Mouse (Mus musculus) embryonic facial prominence, embryonic 10.5 days (tissue): Measurements from ENCODE around the gene 2210408I21Rik. TPM values are rescaled to one million over a fixed set of nuclear protein-coding genes. Genes with fewer than 3 reads are reported as not detected.

ENCODE experiments used
- DNase-seq: peaks from one replicate; pipeline ENCODE4 v3.0.0-alpha.2; 2017; ENCODE audit warnings: low spot score
- H3K27ac ChIP-seq: fragments of 300-500 bp; sonication (generic); replicated peaks from 2 replicates; pipeline ENCODE4 v1.5.1; 2016; ENCODE audit warnings: mild to moderate bottlenecking
- H3K27me3 ChIP-seq: fragments of 300-500 bp; sonication (generic); replicated peaks from 2 replicates; pipeline ENCODE4 v1.6.1; 2016; ENCODE audit warnings: low read depth, mild to moderate bottlenecking; ENCODE audit not compliant: poor library complexity, severe bottlenecking
- H3K36me3 ChIP-seq: fragments of 300-500 bp; sonication (generic); replicated peaks from 2 replicates; pipeline ENCODE4 v1.6.1; 2016; ENCODE audit warnings: mild to moderate bottlenecking, moderate library complexity
- H3K4me1 ChIP-seq: fragments of 300-500 bp; sonication (generic); 2 replicates; pipeline ENCODE4 v1.6.1; 2016
- H3K4me3 ChIP-seq: fragments of 300-500 bp; sonication (generic); 2 replicates; pipeline ENCODE4 v1.5.1; 2016; ENCODE audit warnings: mild to moderate bottlenecking, moderate library complexity
- H3K9me3 ChIP-seq: fragments of 300-500 bp; sonication (generic); 2 replicates; pipeline ENCODE4 v1.6.1; 2016; ENCODE audit warnings: mild to moderate bottlenecking
- WGBS: fragments of 180-500 bp; shearing (Covaris S2); methylation state at CpG from one replicate; pipeline ENCODE4 v1.1.7; 2016; 5-methylcytosine and 5-hydroxymethylcytosine counted together
- polyA plus RNA-seq: library from polyadenylated mRNA; unstranded; fragments of >200 nt; fragmentation: Nextera tagmentation; extraction: Ambion mirVana; gene quantifications from 2 replicates; pipeline ENCODE4 v1.2.1, GENCODE M21; 2016

2210408I21Rik gene
- polyA plus RNA-seq, 1 experiment from 2014 or later, result 11.7 TPM

GRCm38 (mm10) chr13:77213196-77213595, 77.9 kb downstream of the 2210408I21Rik start:
- no peaks in the 10 kb centered on the region for H3K27me3 ChIP-seq
- peaks cover 5% of the 10 kb centered on the region for H3K4me1 ChIP-seq
- H3K9me3 ChIP-seq, result no peaks in the 10 kb centered on the region
- H3K27ac ChIP-seq, result no peak overlapping the region
- DNase-seq, result no peak
- H3K36me3 ChIP-seq, result no peaks in the 10 kb centered on the region
- no peak overlapping the region for H3K4me3 ChIP-seq

- no peaks in the 10 kb centered on the region for H3K27me3 ChIP-seq
- no peak overlapping the region for H3K4me3 ChIP-seq
- DNase-seq, result no peak
- H3K4me1 ChIP-seq, result no peaks in the 10 kb centered on the region
- 81% methylated on average over 2 of the region's 2 CpGs for WGBS
- no peaks in the 10 kb centered on the region for H3K9me3 ChIP-seq
- H3K27ac ChIP-seq, result no peak overlapping the region
- no peaks in the 10 kb centered on the region for H3K36me3 ChIP-seq
Measured at GRCm38 (mm10) chr13:77215460-77215859, 80.1 kb downstream of the 2210408I21Rik start.

DNA sequence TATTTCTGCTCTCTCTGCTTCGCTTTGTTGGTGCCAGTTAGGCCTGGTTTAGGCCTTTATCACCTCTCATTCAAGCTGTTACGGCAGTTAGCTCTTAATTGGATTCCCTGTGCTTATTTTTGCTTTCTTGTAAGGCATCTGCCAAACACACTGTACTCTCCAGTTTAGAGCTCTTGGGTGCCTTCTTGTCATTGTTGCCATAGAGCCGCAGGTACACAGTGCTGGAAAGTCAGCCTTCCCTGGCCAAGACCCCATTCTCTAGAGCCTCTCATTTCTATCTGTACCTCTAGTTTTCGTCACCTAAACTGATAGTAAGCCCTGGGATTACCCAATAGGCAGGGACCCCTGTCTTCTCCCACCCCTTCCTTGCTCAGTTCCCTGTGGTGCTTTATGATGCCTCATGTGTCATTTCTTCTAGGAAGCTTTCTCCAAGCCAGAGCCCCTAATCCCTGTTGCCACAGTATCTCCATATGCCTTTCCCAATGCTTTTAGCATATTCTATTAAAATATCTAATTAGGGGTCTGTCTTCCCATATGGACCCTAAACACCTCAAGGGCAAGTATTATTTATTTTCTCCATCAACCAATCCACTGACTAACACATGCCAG, 82.4 kb downstream of the 2210408I21Rik start:
- Histone ChIP-seq H3K4me1 (no peaks in the 10 kb centered on the region), H3K9me3 (no peaks in the 10 kb centered on the region), H3K4me3 (no peak overlapping the region), H3K36me3 (no peaks in the 10 kb centered on the region), H3K27me3 (no peaks in the 10 kb centered on the region), H3K27ac (no peak overlapping the region)
- WGBS, result 85% methylated on average over 4 of the region's 4 CpGs
- no peak for DNase-seq

- no peak for DNase-seq
- H3K27ac ChIP-seq, result no peak overlapping the region
- no peaks in the 10 kb centered on the region for H3K27me3 ChIP-seq
- no peaks in the 10 kb centered on the region for H3K36me3 ChIP-seq
- no peaks in the 10 kb centered on the region for H3K4me1 ChIP-seq
- H3K9me3 ChIP-seq, result no peaks in the 10 kb centered on the region
- no peak overlapping the region for H3K4me3 ChIP-seq
- 88% methylated on average over 2 of the region's 2 CpGs for WGBS
Measured at GRCm38 (mm10) chr13:77221072-77221471, 85.7 kb downstream of the 2210408I21Rik start.

- Histone ChIP-seq H3K4me3 (no peak overlapping the region), H3K27ac (no peak overlapping the region), H3K9me3 (no peaks in the 10 kb centered on the region), H3K27me3 (no peaks in the 10 kb centered on the region), H3K36me3 (no peaks in the 10 kb centered on the region), H3K4me1 (no peaks in the 10 kb centered on the region)
- no peak for DNase-seq
- 96% methylated on average over 6 of the region's 6 CpGs for WGBS
Measured at GRCm38 (mm10) chr13:77256541-77256940, 121.2 kb downstream of the 2210408I21Rik start.

DNA sequence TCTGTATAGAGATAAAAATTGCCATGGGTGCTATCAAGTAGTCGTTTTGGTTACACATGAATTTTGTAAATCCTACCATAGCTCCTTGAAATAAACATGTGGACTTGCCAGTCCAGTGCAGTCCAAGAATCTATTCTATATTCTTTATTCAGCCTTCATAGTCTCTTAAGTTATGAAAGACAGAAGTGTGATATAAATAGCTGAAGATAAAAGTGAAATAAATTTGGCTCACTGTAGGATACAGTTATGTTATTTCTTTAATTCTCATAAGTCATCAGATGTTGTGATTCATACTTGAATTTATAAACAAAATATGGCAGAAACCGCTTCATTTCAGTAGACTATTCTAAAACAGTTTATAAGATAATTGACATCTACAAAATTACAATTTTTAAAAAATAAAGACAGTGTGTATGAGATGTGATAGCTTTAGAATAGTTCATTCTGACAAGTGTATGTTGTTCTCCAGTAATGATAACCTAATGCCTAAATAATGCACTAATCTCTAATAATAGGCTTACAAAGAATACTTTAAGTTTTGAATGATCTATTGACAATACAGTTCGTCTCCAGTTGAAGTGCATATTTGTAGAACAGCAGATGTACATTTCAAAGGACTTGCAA, 127.5 kb downstream of the 2210408I21Rik start:
- H3K4me1 ChIP-seq, result peaks cover 14% of the 10 kb centered on the region
- 73% methylated on average over 3 of the region's 3 CpGs for WGBS
- no peaks in the 10 kb centered on the region for H3K9me3 ChIP-seq
- DNase-seq, result no peak
- no peak overlapping the region for H3K4me3 ChIP-seq
- no peaks in the 10 kb centered on the region for H3K27me3 ChIP-seq
- H3K36me3 ChIP-seq, result no peaks in the 10 kb centered on the region
- no peak overlapping the region for H3K27ac ChIP-seq

DNA sequence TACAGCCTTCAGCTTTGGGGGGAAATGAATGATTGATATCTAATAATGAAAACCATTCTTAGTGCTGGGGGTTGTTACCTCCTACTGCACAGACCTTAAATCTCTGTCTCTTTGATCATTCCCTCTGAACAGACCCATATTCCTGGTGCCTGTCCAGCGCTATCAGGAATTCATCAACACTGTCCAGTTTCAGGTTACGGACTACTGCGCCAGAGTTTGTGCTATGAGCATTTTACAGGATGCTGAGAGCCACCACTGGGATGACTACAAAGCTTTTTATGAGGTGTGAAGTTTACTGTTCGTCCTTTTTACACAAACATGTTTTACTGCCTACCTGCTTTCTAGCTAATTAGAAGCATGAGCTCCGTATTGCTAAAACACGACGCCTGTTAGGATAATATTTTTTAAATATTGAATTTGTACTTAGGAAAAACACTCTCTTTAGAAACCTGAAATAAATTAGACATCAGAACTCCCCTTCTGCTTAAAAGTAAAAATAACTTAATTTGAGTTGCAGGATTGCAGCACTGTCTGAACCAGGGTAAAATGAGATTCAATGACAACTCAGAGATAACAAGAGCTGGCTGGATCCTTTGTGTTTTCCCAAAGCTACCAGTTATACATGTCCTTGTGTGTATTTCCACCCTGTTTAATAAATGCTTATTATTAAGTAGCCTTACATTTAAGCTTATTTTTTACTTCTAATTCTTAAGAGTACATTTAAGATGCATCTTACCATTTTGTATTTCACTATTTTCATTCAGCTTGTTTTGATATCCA, 128.2 kb downstream of the 2210408I21Rik start:
- H3K4me1 ChIP-seq, result peaks cover 14% of the 10 kb centered on the region
- H3K27ac ChIP-seq, result no peak overlapping the region
- peak; percentile 27 for DNase-seq
- no peaks in the 10 kb centered on the region for H3K9me3 ChIP-seq
- 58% methylated on average over 7 of the region's 7 CpGs for WGBS
- H3K4me3 ChIP-seq, result no peak overlapping the region
- H3K27me3 ChIP-seq, result no peaks in the 10 kb centered on the region
- H3K36me3 ChIP-seq, result no peaks in the 10 kb centered on the region

GRCm38 (mm10) chr13:77264481-77264880, 129.1 kb downstream of the 2210408I21Rik start:
- no peak for DNase-seq
- Histone ChIP-seq H3K36me3 (no peaks in the 10 kb centered on the region), H3K4me3 (no peak overlapping the region), H3K9me3 (no peaks in the 10 kb centered on the region), H3K4me1 (peaks cover 14% of the 10 kb centered on the region), H3K27ac (no peak overlapping the region; the same call in 1 of the 2 replicates), H3K27me3 (no peaks in the 10 kb centered on the region)
- 75% methylated on average over 1 of the region's 1 CpGs for WGBS

DNA sequence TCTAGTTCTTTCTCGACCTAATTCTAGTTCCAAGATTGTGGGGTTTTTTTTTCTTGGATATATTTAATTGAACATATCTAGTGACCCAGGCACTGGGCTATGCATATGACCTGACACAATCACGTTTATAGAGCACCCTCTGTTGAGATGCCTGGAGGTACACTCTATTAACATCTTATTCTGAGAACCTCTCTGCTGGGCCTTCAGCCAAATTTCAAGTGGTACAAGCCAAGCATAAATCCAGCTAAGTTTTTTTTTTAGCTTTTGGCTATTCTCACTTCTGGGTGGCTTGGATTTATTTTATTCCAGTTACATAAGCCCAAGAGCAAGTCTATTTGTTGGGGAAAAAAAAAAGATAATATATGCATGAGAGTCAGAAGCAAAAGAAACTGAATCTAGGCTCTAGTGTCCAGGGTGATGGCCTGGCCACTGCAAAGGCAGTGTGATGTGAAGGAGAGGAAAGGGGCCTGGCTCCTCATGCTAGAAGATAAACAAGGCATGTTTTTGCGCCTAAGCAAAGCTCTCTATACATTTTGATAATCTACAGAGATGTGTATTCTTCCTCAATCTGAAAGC, 139.9 kb downstream of the 2210408I21Rik start:
- H3K4me3 ChIP-seq, result no peak overlapping the region
- no peaks in the 10 kb centered on the region for H3K36me3 ChIP-seq
- no peaks in the 10 kb centered on the region for H3K4me1 ChIP-seq
- whole genome bisulfite sequencing, result 78% methylated on average over 3 of the region's 3 CpGs
- DNase-seq, result no peak
- H3K27me3 ChIP-seq, result no peaks in the 10 kb centered on the region
- no peaks in the 10 kb centered on the region for H3K9me3 ChIP-seq
- H3K27ac ChIP-seq, result no peak overlapping the region

DNA sequence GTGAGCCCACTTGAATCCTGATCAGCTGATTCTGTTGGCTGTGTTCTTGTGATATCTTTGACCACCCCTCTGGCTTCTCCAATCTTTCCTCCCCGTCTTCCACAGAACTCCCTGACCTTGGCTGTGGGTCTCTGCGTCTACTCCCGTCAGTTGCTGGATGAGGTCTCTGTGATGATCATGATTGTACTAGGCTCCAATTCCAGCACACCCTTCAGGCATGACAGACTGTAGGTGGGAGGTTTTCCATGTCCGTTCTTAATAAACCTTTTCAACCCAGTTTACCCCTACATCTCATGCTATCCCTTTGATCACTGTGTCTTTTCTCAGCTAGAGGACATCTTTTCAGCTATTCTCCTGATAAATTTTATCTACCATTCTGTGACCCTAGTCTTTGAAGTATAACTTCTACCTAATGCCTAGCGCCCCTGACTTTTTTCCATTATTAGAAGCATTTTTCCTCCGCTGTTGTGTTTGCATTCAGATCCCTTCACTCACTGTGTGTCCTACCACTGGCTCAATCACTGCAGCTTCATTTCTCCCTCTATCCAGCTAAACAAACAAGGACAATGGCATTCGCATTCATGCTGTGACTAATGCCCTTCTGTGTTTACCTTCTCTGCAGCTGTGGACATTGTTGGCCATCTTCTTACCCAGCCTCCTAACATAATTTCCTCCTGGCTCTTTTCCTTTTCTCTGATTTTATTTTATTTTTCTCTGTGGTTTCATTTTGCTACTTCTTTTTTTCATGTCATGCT, 143.5 kb downstream of the 2210408I21Rik start:
- Histone ChIP-seq H3K4me1 (no peaks in the 10 kb centered on the region), H3K27ac (no peak overlapping the region), H3K9me3 (no peaks in the 10 kb centered on the region), H3K27me3 (no peaks in the 10 kb centered on the region), H3K36me3 (no peaks in the 10 kb centered on the region), H3K4me3 (no peak overlapping the region)
- DNase-seq, result no peak
- 78% methylated on average over 7 of the region's 7 CpGs for whole genome bisulfite sequencing

- Histone ChIP-seq H3K4me1 (no peaks in the 10 kb centered on the region), H3K4me3 (no peak overlapping the region), H3K27ac (no peak overlapping the region), H3K27me3 (no peaks in the 10 kb centered on the region), H3K36me3 (no peaks in the 10 kb centered on the region), H3K9me3 (no peaks in the 10 kb centered on the region)
- no peak for DNase-seq
- WGBS, result 83% methylated on average over 3 of the region's 3 CpGs
Measured at GRCm38 (mm10) chr13:77295519-77295918, 160.2 kb downstream of the 2210408I21Rik start.

GRCm38 (mm10) chr13:77324101-77324500, 188.8 kb downstream of the 2210408I21Rik start:
- no peak overlapping the region for H3K4me3 ChIP-seq
- H3K27ac ChIP-seq, result no peak overlapping the region; the same call in 1 of the 2 replicates
- no peaks in the 10 kb centered on the region for H3K9me3 ChIP-seq
- WGBS, result 47% methylated on average over 1 of the region's 1 CpGs
- no peak for DNase-seq
- H3K4me1 ChIP-seq, result peaks cover 37% of the 10 kb centered on the region
- H3K27me3 ChIP-seq, result no peaks in the 10 kb centered on the region
- no peaks in the 10 kb centered on the region for H3K36me3 ChIP-seq
